Mouse (Mus musculus): ENCODE measurements at regions not wholly inside any gene's neighbourhood (a gene's known extent, or its start where the extent isn't known, plus 50 kb on each side); places are given as distances from the start of the nearest gene placed in this dataset.

- no peak for TF ChIP-seq POLR2A (IDR thresholded peaks at IDR 0.05; ENCODE audit: control insufficient read depth, extremely low read depth, insufficient read depth, low read length, poor library complexity)
- TF ChIP-seq CTCF (IDR thresholded peaks at IDR 0.05; ENCODE audit: borderline replicate concordance, control insufficient read depth, extremely low read depth, insufficient read depth, low read length, poor library complexity): no peak
Measured at GRCm38 (mm10) chr10:21754763-21755548, 127.0 kb upstream of the Sgk1 start.

All from thymus, adult 2 months (tissue).